Mouse (Mus musculus): Measurements from ENCODE around the gene Scd2. TPM values are rescaled to one million over a fixed set of nuclear protein-coding genes. Genes with fewer than 3 reads are reported as not detected.
A peak's percentile ranks its signal among the peaks of the same experiment; 100 is the strongest.

The Scd2 gene
- polyA plus RNA-seq, 1 experiment from 2014 or later = 134 TPM

DNA sequence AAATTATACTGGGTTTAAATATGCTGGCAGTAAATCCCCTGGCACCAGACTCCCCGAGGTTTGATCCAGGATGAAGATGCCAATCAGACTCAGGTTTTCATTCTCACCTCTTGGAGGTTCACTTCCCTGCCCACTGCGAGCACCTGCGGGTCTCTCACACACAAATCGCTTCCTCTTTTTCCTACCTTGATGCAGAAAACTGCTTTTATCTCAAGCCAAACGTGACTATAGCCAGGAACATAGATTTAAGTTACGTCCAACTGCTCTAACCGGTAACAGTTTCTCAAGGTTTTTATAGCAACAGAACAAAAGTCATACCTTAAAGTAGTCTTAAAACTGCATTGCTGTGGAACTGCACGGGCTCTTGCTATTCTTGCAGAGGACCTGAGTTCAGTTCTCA lies 56.2 kb downstream of the Scd2 start:
- Histone ChIP-seq H3K4me2 (ENCODE audit: low read depth, low read length) (no peak overlapping the region), H3K36me3 (ENCODE audit: control insufficient read depth, insufficient read depth) (no peaks in the 10 kb centered on the region), H3K4me3 (ENCODE audit: low read length) (no peak overlapping the region), H3K9me3 (replicated peaks; ENCODE audit: control insufficient read depth, low read length) (no peaks in the 10 kb centered on the region; the same call in 1 of the 2 replicates), H3K9ac (ENCODE audit: low read length) (no peak overlapping the region), H3K4me1 (ENCODE audit: control insufficient read depth, insufficient read depth, low read length) (no peaks in the 10 kb centered on the region), H3K27me3 (ENCODE audit: control insufficient read depth, insufficient read depth, low read length) (no peaks in the 10 kb centered on the region), H3K27ac (ENCODE audit: low read length) (no peak overlapping the region)
- ATAC-seq (replicated peaks; ENCODE audit: extremely low read depth, insufficient read depth, low FRiP score) = no peak
- WGBS = 88% methylated on average over 8 of the region's 8 CpGs

DNA sequence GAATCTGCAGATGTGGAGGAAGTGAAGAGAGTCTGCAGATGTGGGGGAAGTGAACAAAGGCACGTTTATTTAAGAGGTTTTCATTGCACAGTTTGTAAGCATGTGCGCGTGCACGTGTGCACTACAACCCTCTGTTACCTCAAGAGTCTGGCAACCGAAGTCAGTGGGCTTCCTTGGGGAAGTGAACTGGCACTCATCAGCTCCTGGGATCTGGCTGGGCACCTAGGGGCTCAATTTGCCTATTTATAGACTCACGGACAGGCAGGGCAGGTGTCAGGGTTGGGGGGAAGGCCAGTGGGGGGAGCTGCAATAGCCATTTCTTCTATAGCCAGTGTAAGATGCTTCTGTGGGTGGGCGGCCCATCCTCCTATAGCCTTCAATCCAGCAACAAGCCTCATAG lies 58.3 kb downstream of the Scd2 start:
- Histone ChIP-seq H3K4me3 (ENCODE audit: low read length) (no peak overlapping the region), H3K27ac (ENCODE audit: low read length) (no peak overlapping the region), H3K4me1 (ENCODE audit: control insufficient read depth, insufficient read depth, low read length) (no peaks in the 10 kb centered on the region), H3K36me3 (ENCODE audit: control insufficient read depth, insufficient read depth) (no peaks in the 10 kb centered on the region), H3K27me3 (ENCODE audit: control insufficient read depth, insufficient read depth, low read length) (no peaks in the 10 kb centered on the region), H3K9ac (ENCODE audit: low read length) (no peak overlapping the region), H3K9me3 (replicated peaks; ENCODE audit: control insufficient read depth, low read length) (no peaks in the 10 kb centered on the region; the same call in 1 of the 2 replicates), H3K4me2 (ENCODE audit: low read depth, low read length) (no peak overlapping the region)
- ATAC-seq (replicated peaks; ENCODE audit: extremely low read depth, insufficient read depth, low FRiP score) = no peak
- WGBS = 76% methylated on average over 7 of the region's 7 CpGs

Small RNA genes lying within 50 kb of the gene (microRNA-seq; reads per million reads assigned to microRNA genes)
- 2.7 reads per million, percentile 9 among the genes with 10 or more reads in this experiment for gene Mir5114

Other genes starting within 250 kb of the Scd2 start
- 16.1 and 16.3 TPM in 2 replicates for gene Erlin1, start 223.9 kb upstream of the Scd2 start, polyA plus RNA-seq (2015; fragmentation: Nextera tagmentation; extraction: Ambion mirVana)
- gene Chuk, start 186.2 kb upstream of the Scd2 start, polyA plus RNA-seq (2015; fragmentation: Nextera tagmentation; extraction: Ambion mirVana) = 28.0 and 31.5 TPM in 2 replicates
- gene Cwf19l1, start 157.8 kb upstream of the Scd2 start, polyA plus RNA-seq (2015; fragmentation: Nextera tagmentation; extraction: Ambion mirVana) = 17.1 and 19.9 TPM in 2 replicates
- 50.0 and 63.3 TPM in 2 replicates for gene Bloc1s2, start 147.2 kb upstream of the Scd2 start, polyA plus RNA-seq (2015; fragmentation: Nextera tagmentation; extraction: Ambion mirVana)
- gene Pkd2l1, start 101.2 kb upstream of the Scd2 start, polyA plus RNA-seq (2015; fragmentation: Nextera tagmentation; extraction: Ambion mirVana) = 0.04 TPM in 1 of 2 replicates, not detected in the other
- gene Scd3, start 90.4 kb upstream of the Scd2 start, polyA plus RNA-seq (2015; fragmentation: Nextera tagmentation; extraction: Ambion mirVana) = 0.16 and 0.40 TPM in 2 replicates
- 4.4 and 4.8 TPM in 2 replicates for gene Scd4, start 39.4 kb downstream of the Scd2 start, polyA plus RNA-seq (2015; fragmentation: Nextera tagmentation; extraction: Ambion mirVana)
- gene Scd1, start 114.2 kb downstream of the Scd2 start, polyA plus RNA-seq (2015; fragmentation: Nextera tagmentation; extraction: Ambion mirVana) = 1.1 and 1.2 TPM in 2 replicates
- gene Wnt8b, start 199.8 kb downstream of the Scd2 start, polyA plus RNA-seq (2015; fragmentation: Nextera tagmentation; extraction: Ambion mirVana) = 0.08 TPM in 1 of 2 replicates, not detected in the other

Measured in heart, embryonic 16.5 days (tissue).